Mouse (Mus musculus): ENCODE measurements around the gene Zfp367.

DNA sequence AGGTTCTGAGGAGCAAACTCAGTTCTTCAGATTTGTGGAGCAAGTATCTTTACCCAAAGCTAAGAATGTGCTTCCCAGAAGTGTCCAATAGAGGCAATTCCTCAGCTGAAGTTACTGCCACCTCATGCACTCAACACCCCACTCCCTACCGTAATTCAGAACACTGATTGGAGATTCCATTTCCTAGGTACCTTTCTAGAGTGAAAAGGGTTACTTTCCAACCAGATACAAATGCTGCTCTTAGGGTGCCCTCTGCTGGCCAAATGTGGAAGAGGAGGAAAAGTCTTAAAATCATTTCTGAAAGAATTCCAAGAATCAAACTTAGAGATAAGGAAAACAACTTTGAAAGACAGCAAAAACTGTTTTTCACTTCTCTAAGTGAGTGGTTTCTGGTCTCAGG lies 59.7 kb downstream of the Zfp367 start:
- TF ChIP-seq CTCF (conservative IDR thresholded peaks at IDR 0.05; ENCODE audit: insufficient read depth, insufficient read length, low read depth, low read length) (peak; percentile 29; the same call in 1 of the 2 replicates), POLR2A (IDR thresholded peaks at IDR 0.05; ENCODE audit: low read depth, low read length) (no peak)

Data from kidney, adult 2 months (tissue).